10 mouse cellular contexts compared by ENCODE assay signal in genomic region chr8:105474680-105475079, GRCm38 (mm10). TPM values are rescaled to one million over a fixed set of nuclear protein-coding genes. Genes with fewer than 3 reads are reported as not detected.
DNase-seq lines count a peak whose midpoint lies in the region; ATAC-seq and TF ChIP-seq lines count a peak whose summit lies in the region.
"Had no signal": no experiment of that assay in that cellular context is flagged by ENCODE, and none has a peak within 500 bp of the region (broad histone marks: within the 10 kb centered on the region; RNA-seq: fewer than 3 reads in every experiment).

No protein-coding gene starts in this region.

- no peak overlapping the region; the same call in 1 of the 2 replicates for H3K9ac ChIP-seq in heart, postnatal 0 days (replicated peaks; ENCODE audit: low read depth, low read length)
- no peak overlapping the region for H3K9ac ChIP-seq in embryonic facial prominence, embryonic 15.5 days
- H3K9ac ChIP-seq in intestine, embryonic 16.5 days (ENCODE audit: low read depth, low read length): no peak overlapping the region
- H3K9ac ChIP-seq in midbrain, embryonic 16.5 days (ENCODE audit: low read depth, low read length): peak overlapping the region; percentile 37; the same call in 1 of the 2 replicates

- no peaks in the 10 kb centered on the region for H3K9me3 ChIP-seq in heart, postnatal 0 days (replicated peaks; ENCODE audit: control insufficient read depth, low read length)
- no peaks in the 10 kb centered on the region for H3K9me3 ChIP-seq in embryonic facial prominence, embryonic 15.5 days (replicated peaks)
- H3K9me3 ChIP-seq in intestine, embryonic 16.5 days (ENCODE audit: control insufficient read depth, low read length): no peaks in the 10 kb centered on the region
- no peaks in the 10 kb centered on the region for H3K9me3 ChIP-seq in midbrain, embryonic 16.5 days (replicated peaks; ENCODE audit: control insufficient read depth, low read length, poor library complexity, severe bottlenecking)

- peak overlapping the region; percentile 24; the same call in 1 of the 2 replicates for H3K4me2 ChIP-seq in heart, postnatal 0 days (ENCODE audit: low read depth, low read length)
- H3K4me2 ChIP-seq in embryonic facial prominence, embryonic 15.5 days (replicated peaks): no peak overlapping the region
- peak overlapping the region; percentile 38 for H3K4me2 ChIP-seq in intestine, embryonic 16.5 days (ENCODE audit: low read depth, low read length)
- no peak overlapping the region for H3K4me2 ChIP-seq in midbrain, embryonic 16.5 days (ENCODE audit: low read length)

- no peak overlapping the region for H3K4me3 ChIP-seq in heart, postnatal 0 days (ENCODE audit: low read depth, low read length)
- no peak overlapping the region for H3K4me3 ChIP-seq in embryonic facial prominence, embryonic 15.5 days (replicated peaks)
- no peak overlapping the region for H3K4me3 ChIP-seq in intestine, embryonic 16.5 days (ENCODE audit: low read length)
- no peak overlapping the region for H3K4me3 ChIP-seq in midbrain, embryonic 16.5 days (ENCODE audit: low read depth, low read length)

- no peak for DNase-seq in heart, postnatal 0 days (ENCODE audit: low spot score)
- no peak for DNase-seq in heart, postnatal 25 days (ENCODE audit: low spot score)
- DNase-seq in frontal cortex, postnatal 25 days (ENCODE audit: low spot score in 2 of 2): no peak
- no peak for DNase-seq in gastrocnemius, adult 8-10 months (ENCODE audit: low spot score in 2 of 2)
- no peak for DNase-seq in kidney, postnatal 10 days
- DNase-seq: spleen, adult 18-20 months had no signal

- WGBS in heart, postnatal 0 days: 17% methylated on average over 5 of the region's 5 CpGs
- 33% methylated on average over 5 of the region's 5 CpGs for WGBS in embryonic facial prominence, embryonic 15.5 days
- WGBS in intestine, embryonic 16.5 days: 30% methylated on average over 5 of the region's 5 CpGs
- 42% methylated on average over 5 of the region's 5 CpGs for WGBS in midbrain, embryonic 16.5 days

- peak overlapping the region; percentile 65 for H3K27ac ChIP-seq in heart, postnatal 0 days (ENCODE audit: low read depth)
- peak overlapping the region; percentile 34; the same call in 1 of the 2 replicates for H3K27ac ChIP-seq in embryonic facial prominence, embryonic 15.5 days (replicated peaks)
- peak overlapping the region; percentile 28; the same call in 1 of the 2 replicates for H3K27ac ChIP-seq in intestine, embryonic 16.5 days (ENCODE audit: low read length)
- no peak overlapping the region for H3K27ac ChIP-seq in midbrain, embryonic 16.5 days (ENCODE audit: low read length)

- H3K27me3 ChIP-seq in heart, postnatal 0 days (ENCODE audit: control insufficient read depth, insufficient read depth, low read length): no peaks in the 10 kb centered on the region
- peaks cover 12% of the 10 kb centered on the region for H3K27me3 ChIP-seq in embryonic facial prominence, embryonic 15.5 days
- no peaks in the 10 kb centered on the region; the same call in 1 of the 2 replicates for H3K27me3 ChIP-seq in intestine, embryonic 16.5 days (replicated peaks; ENCODE audit: control insufficient read depth, insufficient read depth, low read length)
- H3K27me3 ChIP-seq in midbrain, embryonic 16.5 days (ENCODE audit: control insufficient read depth, insufficient read depth, low read depth, low read length): no peaks in the 10 kb centered on the region
- H3K27me3 ChIP-seq: CH12.LX had no signal

- ATAC-seq in heart, postnatal 0 days (ENCODE audit: insufficient read depth, low read depth): no peak
- ATAC-seq in embryonic facial prominence, embryonic 15.5 days (ENCODE audit: insufficient number of reproducible peaks, low FRiP score, low TSS enrichment, low read depth): no peak
- no peak for ATAC-seq in intestine, embryonic 16.5 days
- no peak for ATAC-seq in midbrain, embryonic 16.5 days

- no peak for TF ChIP-seq EP300 in heart, postnatal 0 days (IDR thresholded peaks at IDR 0.05; ENCODE audit: low read depth)

- TF ChIP-seq CTCF in heart, postnatal 0 days (IDR thresholded peaks at IDR 0.05; ENCODE audit: low read depth): no peak

- intact Hi-C loops in heart, postnatal 25 days (cut with DNase I): no loop called here

- peaks cover 16% of the 10 kb centered on the region for H3K36me3 ChIP-seq in heart, postnatal 0 days (replicated peaks; ENCODE audit: control insufficient read depth, insufficient read depth, low read length)
- peaks cover 50% of the 10 kb centered on the region for H3K36me3 ChIP-seq in embryonic facial prominence, embryonic 15.5 days
- no peaks in the 10 kb centered on the region for H3K36me3 ChIP-seq in intestine, embryonic 16.5 days (ENCODE audit: control insufficient read depth, insufficient read depth, low read length)
- no peaks in the 10 kb centered on the region for H3K36me3 ChIP-seq in midbrain, embryonic 16.5 days (ENCODE audit: control insufficient read depth, insufficient read depth, low read length)

- H3K4me1 ChIP-seq in heart, postnatal 0 days (ENCODE audit: control insufficient read depth, insufficient read depth): peaks cover 25% of the 10 kb centered on the region
- peaks cover 44% of the 10 kb centered on the region for H3K4me1 ChIP-seq in embryonic facial prominence, embryonic 15.5 days
- peaks cover 32% of the 10 kb centered on the region for H3K4me1 ChIP-seq in intestine, embryonic 16.5 days (ENCODE audit: control insufficient read depth, insufficient read depth, low read length)
- H3K4me1 ChIP-seq in midbrain, embryonic 16.5 days (ENCODE audit: control insufficient read depth, insufficient read depth, low read length): peaks cover 32% of the 10 kb centered on the region

RNA-seq across cellular contexts. Expression of gene Tppp3, which starts 3.4 kb away (rescaled TPM):
- total RNA-seq in heart, postnatal 0 days (2014; rRNA removed; ENCODE audit: low replicate concordance): 12.9 and 19.8 TPM in 2 replicates
- 37.8 and 42.3 TPM in 2 replicates for polyA plus RNA-seq in heart, postnatal 0 days (2015; fragmentation: Nextera tagmentation; extraction: Ambion mirVana)
- 10 to 100 TPM; 51.4 TPM for total RNA-seq in heart, postnatal 25 days (2021)
- polyA plus RNA-seq in embryonic facial prominence, embryonic 15.5 days (2015; fragmentation: Nextera tagmentation; extraction: Ambion mirVana): 157 and 180 TPM in 2 replicates
- polyA plus RNA-seq in intestine, embryonic 16.5 days (2015; fragmentation: Nextera tagmentation; extraction: Ambion mirVana): 41.9 and 42.3 TPM in 2 replicates
- polyA plus RNA-seq in midbrain, embryonic 16.5 days (2015; fragmentation: Nextera tagmentation; extraction: Ambion mirVana): 153 and 159 TPM in 2 replicates
- total RNA-seq in gastrocnemius, adult 8-10 months (2022): 10 to 100 TPM; 22.7 to 38.8 (median 34.2) TPM

RNA-seq across cellular contexts. Expression of gene Zdhhc1, which starts 22.0 kb away (rescaled TPM):
- total RNA-seq in heart, postnatal 0 days (2014; rRNA removed; ENCODE audit: low replicate concordance): 37.8 and 56.2 TPM in 2 replicates
- polyA plus RNA-seq in heart, postnatal 0 days (2015; fragmentation: Nextera tagmentation; extraction: Ambion mirVana): 19.1 TPM in 2 replicates
- 10 to 100 TPM; 12.8 to 13.6 TPM for total RNA-seq in heart, postnatal 25 days (2021)
- polyA plus RNA-seq in embryonic facial prominence, embryonic 15.5 days (2015; fragmentation: Nextera tagmentation; extraction: Ambion mirVana): 55.4 and 59.8 TPM in 2 replicates
- polyA plus RNA-seq in intestine, embryonic 16.5 days (2015; fragmentation: Nextera tagmentation; extraction: Ambion mirVana): 17.5 and 18.5 TPM in 2 replicates
- 33.6 and 38.4 TPM in 2 replicates for polyA plus RNA-seq in midbrain, embryonic 16.5 days (2015; fragmentation: Nextera tagmentation; extraction: Ambion mirVana)
- total RNA-seq in gastrocnemius, adult 8-10 months (2022): 10 to 100 TPM; 10.3 to 11.7 (median 11.4) TPM

RNA-seq across cellular contexts. Expression of gene Hsd11b2, which starts 43.9 kb away (rescaled TPM):
- total RNA-seq in heart, postnatal 0 days (2014; rRNA removed; ENCODE audit: low replicate concordance): not detected in 2 replicates
- 0.18 and 0.25 TPM in 2 replicates for polyA plus RNA-seq in heart, postnatal 0 days (2015; fragmentation: Nextera tagmentation; extraction: Ambion mirVana)
- under 1 TPM; 0.13 to 0.36 TPM for total RNA-seq in heart, postnatal 25 days (2021)
- 1.4 TPM in 2 replicates for polyA plus RNA-seq in embryonic facial prominence, embryonic 15.5 days (2015; fragmentation: Nextera tagmentation; extraction: Ambion mirVana)
- polyA plus RNA-seq in intestine, embryonic 16.5 days (2015; fragmentation: Nextera tagmentation; extraction: Ambion mirVana): 1.9 and 2.3 TPM in 2 replicates
- polyA plus RNA-seq in midbrain, embryonic 16.5 days (2015; fragmentation: Nextera tagmentation; extraction: Ambion mirVana): 2.7 and 3.6 TPM in 2 replicates
- under 1 TPM in 2 of 4 experiments, not detected in 2; 0.12 to 0.62 TPM for total RNA-seq in gastrocnemius, adult 8-10 months (2022)
- total RNA-seq: CH12.LX had no signal

Comparison
In these comparisons a context has a peak if more than half of its experiments do, and no peak if none do; other contexts are left out.
1. H3K4me2 ChIP-seq: peak in heart, postnatal 0 days (single experiment) and intestine, embryonic 16.5 days (single experiment); none in embryonic facial prominence, embryonic 15.5 days (single experiment) and midbrain, embryonic 16.5 days (single experiment).